Mouse (Mus musculus) right cerebral cortex, postnatal 10 days (tissue): ENCODE measurements around the gene Fzd4.

Experiments used
- DNase-seq, 2 experiments: peaks; one replicate each; pipeline ENCODE4 v3.0.0; 2021; ENCODE audit warnings: low spot score in 2 of 2

The Fzd4 gene

DNA sequence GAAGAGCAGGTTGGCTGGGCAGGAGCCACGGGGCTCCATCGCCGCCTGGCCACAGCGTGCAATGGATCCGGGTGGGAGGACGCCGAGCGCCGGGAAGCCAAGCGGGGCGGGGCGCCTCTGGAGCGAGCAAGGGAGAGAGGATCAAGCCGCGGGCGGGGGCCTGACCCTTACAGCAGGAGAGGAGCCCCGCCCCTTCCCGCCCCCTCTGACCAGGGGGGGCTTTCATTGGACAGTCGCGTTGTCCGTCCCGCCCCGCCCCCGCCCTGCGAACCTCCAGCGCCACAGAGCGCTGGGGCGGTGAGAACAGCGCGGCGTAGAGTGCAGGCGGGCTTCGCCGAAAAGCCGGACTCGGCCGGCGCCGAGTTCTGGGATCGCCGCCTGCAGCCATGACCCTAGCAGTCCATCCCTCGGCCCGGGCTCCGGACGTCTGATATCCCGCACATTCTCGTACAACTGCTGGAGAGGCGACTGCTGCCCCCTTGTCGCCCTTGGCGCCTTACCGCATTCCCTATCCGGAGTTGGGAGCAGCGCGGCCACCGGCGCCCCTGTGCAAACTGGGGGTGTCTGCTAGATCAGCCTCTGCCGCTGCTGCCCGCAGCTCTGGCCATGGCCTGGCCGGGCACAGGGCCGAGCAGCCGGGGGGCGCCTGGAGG lies at the start of gene Fzd4, which contains the start of gene Tmem135:
Fzd4 (plus strand) TSS at position 275 of the 653 bp plus-strand sequence.
Tmem135 (minus strand) TSS at position 142 of the 653 bp plus-strand sequence.
- DNase-seq: peak; percentile 92 to 93

DNA sequence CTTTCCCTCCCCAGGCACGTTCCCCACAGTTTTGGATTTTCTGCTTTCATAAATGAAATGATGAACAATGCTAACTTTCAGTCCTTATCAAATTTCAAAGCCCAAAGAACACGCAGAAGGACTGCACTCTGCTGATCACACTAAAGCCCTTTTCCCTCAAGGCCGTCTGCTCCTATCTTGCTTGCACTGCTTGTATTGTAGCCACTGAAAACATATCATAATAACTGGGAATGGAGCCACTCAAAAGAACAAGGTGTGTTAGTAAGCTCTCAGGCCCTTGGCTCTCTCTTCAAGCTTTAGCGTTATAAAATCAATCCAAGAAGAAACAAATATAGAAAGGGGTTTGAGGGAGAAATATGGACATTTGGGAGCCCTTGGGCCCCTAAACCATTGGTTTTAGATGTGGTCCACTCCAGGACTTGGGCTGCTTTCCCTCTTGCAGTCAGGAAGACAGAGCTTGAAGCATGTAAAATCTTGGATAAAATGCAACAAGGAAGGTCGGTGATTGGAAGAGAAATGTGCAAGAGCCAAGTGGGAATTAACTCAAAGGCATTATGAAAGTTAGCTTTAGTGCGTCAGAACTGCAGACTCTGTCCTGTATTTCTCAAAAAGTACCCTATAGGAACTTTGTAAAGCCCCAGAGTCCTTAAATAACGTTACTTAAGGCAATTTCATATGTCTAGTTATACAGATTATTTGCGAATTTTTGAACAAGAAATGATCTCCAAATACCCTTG lies 48.5 kb upstream of the Fzd4 start:
- no peak for DNase-seq

GRCm38 (mm10) chr7:89356307-89356706 lies 47.8 kb upstream of the Fzd4 start:
- no peak for DNase-seq

DNA sequence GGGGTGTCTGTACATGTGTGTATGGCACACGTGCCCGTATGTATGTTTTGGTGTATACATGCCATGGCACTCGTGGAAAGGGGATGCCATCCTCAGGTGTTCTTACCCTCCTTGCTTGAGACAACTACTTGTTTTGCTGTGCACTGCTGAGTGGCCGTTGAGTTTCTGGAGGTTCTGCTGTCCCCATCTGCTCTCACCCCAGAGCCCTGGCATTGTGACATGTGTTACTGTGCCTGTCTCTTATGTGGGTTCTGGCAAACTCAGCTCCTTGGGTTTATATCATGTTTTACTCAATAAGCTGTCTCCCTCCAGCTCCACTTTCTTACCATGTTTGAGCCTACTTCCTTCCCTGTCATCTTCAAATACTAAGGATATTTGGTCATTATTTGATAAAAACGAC lies 40.2 kb upstream of the Fzd4 start:
- no peak for DNase-seq

- peak; percentile 40 to 47 for DNase-seq
Observed at GRCm38 (mm10) chr7:89365135-89365880, 38.8 kb upstream of the Fzd4 start.

DNA sequence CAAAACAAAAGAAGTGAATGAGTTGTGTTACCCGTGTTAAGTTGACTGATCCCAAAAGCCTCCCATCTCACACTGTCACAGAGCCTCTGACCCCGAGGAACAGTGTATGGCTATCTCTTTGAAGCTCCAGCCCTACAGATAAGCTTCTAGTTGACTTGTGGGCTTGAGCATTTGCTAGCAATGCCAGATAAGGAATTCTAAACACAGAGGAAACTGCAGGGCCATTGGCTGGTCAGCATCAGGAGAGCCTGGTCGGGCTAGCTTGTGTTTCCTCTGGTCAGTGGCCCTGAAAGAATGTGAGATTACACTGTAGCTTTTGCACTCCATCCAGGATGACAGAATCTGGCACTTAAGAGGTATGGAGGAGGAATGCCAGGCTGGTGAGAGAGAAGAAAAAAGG lies 36.5 kb upstream of the Fzd4 start:
- DNase-seq: no peak

DNA sequence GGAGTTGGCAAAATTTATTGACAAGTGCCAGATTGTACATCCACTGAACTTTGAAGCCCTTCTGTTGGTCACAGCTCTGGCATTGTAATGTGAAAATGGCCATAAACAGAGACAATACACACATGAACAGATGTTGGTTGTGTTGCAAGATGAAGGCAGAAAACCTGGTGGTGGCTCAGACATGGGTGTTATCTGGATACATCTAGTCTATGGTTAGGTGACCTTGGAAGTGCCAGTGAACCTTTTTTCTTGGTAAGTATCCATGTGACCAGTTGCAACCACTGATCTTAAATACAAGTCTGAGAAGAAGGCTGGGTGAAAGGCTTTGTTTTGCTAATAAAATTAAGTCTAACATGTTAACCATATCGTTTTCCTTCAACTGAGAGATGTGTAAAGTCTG lies 34.1 kb upstream of the Fzd4 start:
- no peak for DNase-seq

GRCm38 (mm10) chr7:89370917-89371316 lies 33.2 kb upstream of the Fzd4 start:
- peak; percentile 33 to 36 for DNase-seq

DNA sequence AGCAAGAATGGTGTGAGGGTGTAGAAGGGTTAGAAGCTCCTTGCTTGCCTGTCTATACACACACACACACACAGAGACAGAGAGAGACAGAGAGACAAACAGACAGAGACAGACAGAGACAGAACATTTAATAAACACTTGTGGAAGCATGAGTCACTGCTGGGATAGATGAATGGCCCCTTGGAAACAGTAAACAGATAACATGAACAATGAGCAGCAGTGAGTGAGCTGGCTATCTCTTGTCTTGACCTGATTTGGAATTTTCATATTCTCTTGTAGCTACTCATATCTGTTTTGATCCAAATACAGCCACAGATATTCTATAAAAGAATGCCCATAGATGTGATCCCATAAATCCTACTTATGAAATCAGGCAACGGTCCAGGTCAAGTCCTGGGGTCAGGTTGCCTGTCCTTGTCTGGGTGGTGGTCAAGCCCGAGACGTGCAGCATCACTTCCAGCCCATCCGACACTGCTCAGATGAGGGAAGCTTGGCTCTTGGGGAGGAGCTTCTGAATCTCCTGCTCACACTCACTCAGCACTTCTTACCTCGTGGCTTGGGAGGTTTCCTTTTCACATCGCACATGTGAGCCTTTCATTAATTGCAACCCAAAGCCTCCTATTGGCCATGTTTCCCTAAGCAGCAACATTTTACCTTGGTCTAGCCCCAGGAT lies 32.4 kb upstream of the Fzd4 start:
- DNase-seq: peak in 1 of 2 experiments; percentile 5

DNA sequence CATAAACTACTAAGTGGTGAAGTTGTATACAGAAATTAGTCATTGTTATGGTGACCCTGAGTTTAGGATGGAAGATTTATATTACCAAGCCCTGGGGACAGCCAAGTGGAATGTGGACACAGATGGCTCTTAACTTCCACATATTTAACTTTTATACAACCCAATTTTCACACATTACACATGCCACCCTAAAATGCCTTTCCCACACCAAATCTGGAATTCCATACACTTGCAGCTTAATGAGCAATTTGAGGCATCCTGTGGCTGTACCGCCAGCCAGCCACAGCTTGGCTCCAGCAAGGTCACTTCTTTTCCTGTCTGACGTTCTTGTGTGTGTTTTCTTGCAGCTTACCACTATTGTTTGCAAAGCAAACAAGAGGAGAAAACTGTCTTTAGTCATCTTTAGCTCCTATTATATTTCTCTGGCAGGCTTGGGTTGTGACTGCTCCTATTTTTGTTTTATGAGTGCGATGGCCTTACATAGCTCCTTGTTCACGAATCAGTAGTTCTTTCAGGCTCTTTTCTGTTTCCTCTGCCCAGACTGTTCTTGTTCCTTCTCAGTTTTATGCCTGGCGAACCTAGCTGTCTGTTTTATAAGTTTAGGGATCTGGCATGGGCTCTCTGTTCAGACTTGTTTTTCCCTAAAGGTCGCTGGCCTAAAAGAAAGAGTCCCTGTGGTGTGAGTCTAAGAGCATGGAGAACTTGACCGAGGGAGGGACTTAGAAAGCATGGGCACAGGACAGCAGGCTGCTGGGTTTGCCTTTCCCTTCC lies 23.0 kb upstream of the Fzd4 start:
- DNase-seq: no peak

GRCm38 (mm10) chr7:89382892-89383291 lies 21.3 kb upstream of the Fzd4 start:
- DNase-seq: no peak

- DNase-seq: peak in 1 of 2 experiments; percentile 9
Observed at GRCm38 (mm10) chr7:89388981-89389380, 15.2 kb upstream of the Fzd4 start.

DNA sequence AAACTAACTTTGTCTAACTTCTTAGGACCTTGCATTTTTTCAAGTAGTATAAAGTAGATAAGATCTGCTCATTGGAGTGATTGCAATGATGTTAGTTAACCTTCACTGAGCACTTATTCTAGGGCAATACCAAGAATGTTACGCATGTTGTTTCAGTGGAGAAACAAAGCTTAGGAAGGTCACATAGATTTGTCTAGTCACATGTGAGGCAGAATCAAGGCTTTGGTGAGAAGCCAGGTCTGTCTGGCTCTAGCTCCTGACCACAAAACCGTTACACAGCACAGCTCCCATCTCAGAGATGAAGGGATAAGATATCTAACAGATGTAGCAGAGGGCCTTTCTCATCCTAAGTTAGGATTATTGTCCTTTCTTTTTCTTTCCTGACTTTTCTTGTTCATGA lies 13.5 kb upstream of the Fzd4 start:
- DNase-seq: no peak

GRCm38 (mm10) chr7:89391281-89391680 lies 12.9 kb upstream of the Fzd4 start:
- no peak for DNase-seq

GRCm38 (mm10) chr7:89391831-89392230 lies 12.3 kb upstream of the Fzd4 start:
- DNase-seq: no peak

GRCm38 (mm10) chr7:89392388-89392787 lies 11.8 kb upstream of the Fzd4 start:
- DNase-seq: no peak

GRCm38 (mm10) chr7:89392825-89393224 lies 11.3 kb upstream of the Fzd4 start:
- no peak for DNase-seq

DNA sequence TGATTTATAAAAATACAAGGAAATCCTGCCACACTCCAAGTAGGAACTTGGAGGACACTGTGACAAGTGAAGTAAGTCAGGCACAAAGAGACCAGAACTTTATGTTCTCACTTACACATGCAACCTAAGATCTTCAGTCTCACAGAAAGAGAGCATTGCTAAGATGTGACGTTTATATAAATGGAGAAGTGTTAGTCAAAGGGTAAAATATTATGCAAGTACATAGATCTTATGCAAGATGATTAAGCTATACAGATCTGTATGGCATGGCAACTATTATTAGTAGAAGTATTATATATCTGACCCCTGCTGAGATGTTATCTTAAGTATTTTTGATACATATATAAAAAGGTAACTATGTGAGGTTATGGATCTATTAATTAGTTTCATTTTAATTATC lies 8.8 kb upstream of the Fzd4 start:
- DNase-seq: no peak

- DNase-seq: no peak
Observed at GRCm38 (mm10) chr7:89396386-89396785, 7.8 kb upstream of the Fzd4 start.

DNA sequence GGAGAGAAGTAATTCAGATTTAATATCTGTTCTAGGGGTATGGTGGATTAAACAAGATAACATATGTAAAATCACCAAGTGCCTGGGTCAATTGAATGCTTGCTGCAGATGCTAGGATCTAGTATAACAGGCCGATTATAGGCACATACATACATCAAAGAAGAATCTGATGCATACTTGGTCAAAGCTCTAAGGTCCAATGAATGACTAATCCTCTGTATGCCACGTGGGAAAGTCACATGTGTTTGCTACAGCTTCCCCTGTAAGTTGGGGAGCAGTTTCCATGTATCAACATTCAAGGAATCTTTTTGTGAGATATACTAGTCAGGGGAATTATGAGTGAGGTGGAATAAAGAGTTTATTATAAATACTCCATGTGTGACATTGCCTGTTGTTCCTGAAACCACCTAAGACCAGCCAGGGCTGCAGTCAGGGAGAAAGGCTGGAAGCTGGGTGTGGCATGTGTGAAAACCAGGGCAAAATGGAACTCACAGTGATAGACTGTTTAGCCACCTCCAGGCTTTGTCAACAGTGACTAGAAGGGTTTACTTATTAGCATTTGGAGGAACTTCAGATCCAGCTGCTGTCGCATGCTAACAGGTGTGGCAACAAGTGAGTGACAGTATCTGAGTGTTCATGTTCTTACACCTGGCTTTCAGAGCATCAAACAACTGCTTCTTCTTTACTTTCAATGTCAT lies 6.2 kb upstream of the Fzd4 start:
- DNase-seq: no peak

DNA sequence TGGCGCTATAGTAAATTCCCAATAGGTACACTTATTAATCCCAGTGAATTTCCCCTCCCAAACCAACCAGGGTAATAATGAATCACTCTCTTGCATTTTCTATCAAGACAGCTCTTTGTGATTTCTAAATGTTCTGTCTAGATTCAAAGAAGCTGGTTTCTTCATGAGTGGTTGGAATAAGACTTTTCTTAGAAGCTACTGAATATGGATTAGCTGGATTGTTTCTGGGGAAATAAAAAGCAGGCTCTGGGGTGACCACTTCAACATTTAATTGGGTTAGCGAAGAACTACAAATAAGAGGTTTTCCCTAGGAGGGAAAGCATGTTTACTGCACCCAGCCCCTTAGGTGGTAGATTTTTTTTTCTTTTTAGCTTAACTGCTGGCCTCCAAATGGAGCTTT lies 3.4 kb upstream of the Fzd4 start:
- no peak for DNase-seq
